Mouse (Mus musculus) cerebral cortex, adult 2 months (tissue): ENCODE measurements around the gene Adgrd1.

Experiments used
- WGBS: fragments of 180-500 bp; shearing (Covaris S2); methylation state at CpG from one replicate; pipeline ENCODE4 v1.1.7; 2018; 5-methylcytosine and 5-hydroxymethylcytosine counted together

The Adgrd1 gene

DNA sequence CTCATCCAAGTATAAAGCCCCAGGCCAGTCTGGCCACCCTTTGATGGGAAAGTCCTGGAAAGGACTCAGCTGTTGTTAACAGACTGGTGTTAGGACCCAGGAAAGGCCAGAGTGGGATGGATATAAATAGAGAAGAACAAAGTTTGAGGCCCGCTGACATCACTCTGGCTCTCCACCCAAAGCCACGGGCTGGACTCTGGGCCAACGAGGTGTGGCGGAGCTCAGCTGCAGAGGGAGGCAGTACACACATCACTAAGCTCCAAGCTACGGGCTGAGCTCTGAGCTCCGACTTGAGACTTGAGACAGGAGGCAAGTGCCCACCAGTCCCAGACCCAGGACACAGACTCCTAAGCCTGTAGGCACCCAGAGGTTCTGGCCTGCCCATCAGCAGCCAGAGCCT is at the start of gene Adgrd1:
TSS of gene Adgrd1 (plus strand) at position 240 of the 400 bp plus-strand sequence.
- WGBS = 53% methylated on average over 6 of the region's 6 CpGs

DNA sequence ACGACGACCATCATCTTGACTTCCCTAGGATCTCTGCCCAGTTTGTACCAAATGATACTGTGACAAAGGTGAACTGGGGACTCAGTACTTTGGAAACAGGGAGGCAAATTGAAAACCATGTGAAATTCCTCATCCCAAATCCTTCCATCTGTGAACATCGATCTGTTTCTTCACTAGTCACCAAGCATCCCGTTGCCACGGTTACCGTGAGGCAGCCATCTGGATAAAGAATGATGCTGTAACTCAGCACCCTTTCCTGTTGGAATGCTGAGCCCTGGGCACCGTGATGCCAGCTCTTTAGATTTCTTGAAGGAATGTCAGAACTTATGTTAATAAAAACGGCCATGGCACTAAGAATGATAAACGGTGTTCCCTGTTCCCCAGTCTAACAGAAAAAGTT is 47.2 kb upstream of the Adgrd1 start:
- WGBS = 36% methylated on average over 9 of the region's 9 CpGs

GRCm38 (mm10) chr5:129051910-129052309 is 44.6 kb upstream of the Adgrd1 start:
- 82% methylated on average over 3 of the region's 3 CpGs for WGBS

DNA sequence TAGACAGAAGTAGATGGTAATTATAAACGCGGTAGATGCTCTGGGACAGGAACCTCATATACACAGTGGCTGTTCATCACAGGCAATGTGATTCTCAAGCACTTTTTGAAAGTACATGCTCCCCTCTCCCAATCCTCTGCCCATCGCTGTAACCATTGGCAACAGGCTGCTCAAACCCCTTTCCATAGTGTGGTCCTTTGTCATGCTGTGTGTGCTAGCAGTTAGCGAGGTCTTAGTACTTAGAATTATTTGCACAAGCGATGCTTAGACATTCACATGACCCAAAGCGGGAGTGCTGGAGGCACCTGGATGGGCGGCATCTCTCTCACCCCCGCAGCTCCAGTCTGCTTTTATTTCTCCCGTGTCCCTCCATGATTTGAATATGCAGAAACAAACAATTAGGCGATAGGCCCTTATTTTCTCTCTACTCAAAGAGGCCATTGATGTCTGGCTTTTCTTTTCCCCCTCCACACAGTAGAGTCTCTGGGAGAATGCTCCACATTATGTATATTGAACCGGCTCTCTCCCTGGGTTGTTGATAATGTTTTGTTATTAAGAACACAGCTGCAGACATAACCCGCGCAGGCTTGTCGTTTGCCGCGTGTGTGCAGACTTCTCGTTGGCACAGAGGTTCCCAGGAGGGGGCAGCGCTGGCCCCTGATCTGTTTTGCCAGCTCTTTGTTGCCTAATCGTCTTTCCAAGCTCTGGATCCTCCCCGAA is 43.8 kb upstream of the Adgrd1 start:
- 23% methylated on average over 20 of the region's 20 CpGs for WGBS

- WGBS = 93% methylated on average over 9 of the region's 9 CpGs
These were observed 41.8 kb upstream of the Adgrd1 start for GRCm38 (mm10) chr5:129054675-129055284.

DNA sequence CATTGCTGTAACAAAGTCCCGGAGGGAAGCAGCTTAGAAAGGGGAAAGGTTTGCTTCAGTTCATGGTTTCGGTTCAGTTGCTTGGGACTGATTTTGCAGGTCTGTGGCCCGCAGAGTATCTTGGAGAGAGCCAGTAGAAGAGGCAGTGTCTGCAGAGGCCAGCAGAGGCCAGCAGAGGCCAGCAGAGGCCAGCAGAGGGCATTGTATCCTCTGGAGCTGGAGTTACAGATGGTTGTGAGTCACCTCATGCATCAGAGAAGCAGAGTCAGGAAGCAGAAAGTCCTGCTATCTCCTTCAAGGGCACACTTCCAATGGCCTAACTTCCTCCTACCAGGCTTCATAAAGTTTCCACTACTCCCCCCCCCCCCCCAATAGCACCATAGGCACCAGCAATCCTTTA is 37.4 kb upstream of the Adgrd1 start:
- 87% methylated on average over 3 of the region's 3 CpGs for WGBS

- 18% methylated on average over 13 of the region's 13 CpGs for WGBS
These were observed 35.0 kb upstream of the Adgrd1 start for GRCm38 (mm10) chr5:129061579-129061978.

GRCm38 (mm10) chr5:129063037-129063791 is 33.3 kb upstream of the Adgrd1 start:
- WGBS = 3% methylated on average over 21 of the region's 21 CpGs

GRCm38 (mm10) chr5:129063792-129064087 is 32.8 kb upstream of the Adgrd1 start:
- 40% methylated on average over 8 of the region's 8 CpGs for WGBS

- WGBS = 72% methylated on average over 11 of the region's 11 CpGs
These were observed 32.4 kb upstream of the Adgrd1 start for GRCm38 (mm10) chr5:129064186-129064585.

- 73% methylated on average over 12 of the region's 12 CpGs for WGBS
These were observed 31.2 kb upstream of the Adgrd1 start for GRCm38 (mm10) chr5:129065301-129065700.

GRCm38 (mm10) chr5:129065946-129066345 is 30.6 kb upstream of the Adgrd1 start:
- 67% methylated on average over 9 of the region's 9 CpGs for WGBS

DNA sequence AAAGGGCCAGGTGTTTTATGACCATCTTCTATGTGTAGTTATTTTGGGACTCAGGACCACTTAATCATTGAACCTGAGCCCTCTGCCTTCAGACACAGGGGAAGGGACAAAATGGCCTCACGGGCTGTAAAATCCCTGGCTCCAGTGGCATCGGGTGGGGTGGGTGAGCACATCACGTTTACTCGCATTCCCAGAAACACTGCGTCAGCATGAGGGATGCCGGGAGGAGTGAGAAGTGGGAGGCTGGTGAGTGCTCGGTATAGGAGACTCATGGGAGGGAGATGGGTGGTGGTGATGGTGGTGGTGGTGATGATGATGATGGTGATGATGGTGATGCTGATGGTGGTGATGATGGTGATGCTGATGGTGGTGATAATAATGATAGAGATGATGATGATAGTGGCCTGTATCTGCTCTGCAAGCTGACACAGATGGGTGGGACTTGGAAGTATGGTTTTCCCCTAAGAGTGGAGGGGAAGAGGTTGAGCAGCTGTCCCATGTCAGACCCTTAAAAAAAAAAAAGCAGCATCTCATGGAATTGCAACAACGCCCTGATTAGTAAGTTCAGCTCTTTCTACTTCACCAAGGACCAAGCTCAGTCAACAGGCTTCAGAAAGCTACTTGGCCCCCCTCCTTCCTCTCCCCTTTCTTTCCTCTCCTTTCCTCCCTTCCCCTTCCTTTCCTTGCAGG is 29.9 kb upstream of the Adgrd1 start:
- 70% methylated on average over 8 of the region's 8 CpGs for WGBS

DNA sequence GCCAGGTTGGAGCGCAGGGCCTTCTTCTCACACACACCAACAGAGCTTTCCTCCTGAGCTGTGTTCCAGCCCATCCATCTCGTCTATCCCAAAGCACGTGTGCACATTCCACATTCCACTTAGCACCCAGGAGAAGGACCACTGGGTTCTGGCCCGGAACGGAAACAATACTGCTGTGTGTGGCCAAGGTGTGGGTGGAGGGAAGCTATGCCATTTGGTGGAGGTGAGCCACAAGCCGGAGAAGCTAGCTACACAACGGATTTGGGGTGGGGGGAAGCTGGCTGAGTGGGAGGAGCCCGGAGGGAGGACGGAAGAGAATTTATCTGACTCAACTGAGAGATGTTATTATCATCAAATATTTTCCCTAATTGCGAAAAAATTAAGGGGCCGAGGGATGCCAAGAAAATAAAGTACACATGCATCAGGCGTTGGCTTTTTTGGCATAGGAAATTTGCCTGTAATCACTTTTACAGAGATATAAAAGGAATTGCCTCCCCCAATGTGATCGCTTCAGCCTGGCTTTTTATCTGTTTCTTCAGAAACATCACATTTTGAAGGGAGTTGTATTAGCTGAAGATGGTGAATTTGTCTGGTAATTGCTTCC is 29.2 kb upstream of the Adgrd1 start:
- 49% methylated on average over 13 of the region's 13 CpGs for WGBS

GRCm38 (mm10) chr5:129071761-129072280 is 24.7 kb upstream of the Adgrd1 start:
- 39% methylated on average over 14 of the region's 14 CpGs for WGBS

DNA sequence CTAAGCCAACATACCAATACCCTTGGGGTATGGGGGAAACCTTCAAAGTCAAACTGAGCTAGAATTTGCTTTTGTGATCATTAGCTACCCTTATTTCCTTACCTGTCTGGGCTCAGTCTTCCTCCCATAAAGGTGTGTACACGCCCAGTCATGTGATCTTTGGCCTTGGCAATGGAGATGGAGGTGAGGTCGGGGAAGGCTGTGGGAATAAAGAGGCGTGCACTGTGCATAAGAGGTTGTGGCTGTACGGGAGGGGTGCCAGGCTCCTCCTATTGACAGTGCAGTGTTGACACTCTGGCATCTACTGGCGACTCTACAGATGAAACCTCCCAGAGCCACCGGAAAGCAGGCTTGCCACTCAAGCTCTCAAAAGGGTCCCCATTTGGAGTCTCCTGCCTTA is 23.1 kb upstream of the Adgrd1 start:
- WGBS = 75% methylated on average over 6 of the region's 6 CpGs

- 83% methylated on average over 6 of the region's 6 CpGs for WGBS
These were observed 20.5 kb upstream of the Adgrd1 start for GRCm38 (mm10) chr5:129076098-129076497.

DNA sequence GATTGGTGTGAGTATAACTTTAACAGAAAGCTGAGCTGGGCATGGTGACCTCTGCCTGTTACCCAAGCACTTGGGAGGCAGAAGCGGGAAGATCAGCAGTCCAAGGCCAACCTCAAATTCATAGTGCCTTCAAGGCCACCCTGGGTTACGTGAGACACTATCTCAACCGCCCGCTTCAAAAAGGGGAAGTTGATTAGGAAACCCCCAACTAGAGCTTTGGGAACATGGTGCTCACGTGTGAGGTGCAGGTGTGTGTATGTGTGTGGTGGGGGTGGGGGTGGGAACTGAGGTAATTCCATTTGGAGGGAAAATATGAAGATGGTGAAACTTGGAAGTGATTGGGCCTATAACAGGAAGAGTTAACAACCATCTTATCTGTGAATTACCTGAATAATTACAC is 19.3 kb upstream of the Adgrd1 start:
- WGBS = 82% methylated on average over 5 of the region's 5 CpGs

DNA sequence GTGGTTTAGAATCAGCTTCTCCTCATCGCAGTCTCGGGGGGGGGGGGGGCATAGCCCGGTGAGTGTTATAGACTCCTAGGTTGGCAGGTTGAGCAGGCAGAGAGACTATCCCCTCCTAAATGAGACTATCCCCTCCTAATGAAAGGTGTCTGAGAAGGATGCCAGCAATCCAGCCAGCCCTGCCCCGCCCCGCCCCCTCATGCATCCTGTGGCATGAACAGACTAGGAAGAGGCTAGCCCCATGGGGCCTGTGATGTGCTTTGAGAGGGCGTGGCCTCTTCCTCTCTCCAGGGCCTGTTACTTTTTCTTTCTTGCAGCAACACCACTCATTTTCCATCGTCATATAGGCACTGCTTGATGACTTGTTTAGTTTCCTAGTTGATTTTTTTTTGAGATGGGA is 15.0 kb upstream of the Adgrd1 start:
- WGBS = 80% methylated on average over 7 of the region's 7 CpGs

- 86% methylated on average over 10 of the region's 10 CpGs for WGBS
These were observed 11.4 kb upstream of the Adgrd1 start for GRCm38 (mm10) chr5:129085153-129085552.

DNA sequence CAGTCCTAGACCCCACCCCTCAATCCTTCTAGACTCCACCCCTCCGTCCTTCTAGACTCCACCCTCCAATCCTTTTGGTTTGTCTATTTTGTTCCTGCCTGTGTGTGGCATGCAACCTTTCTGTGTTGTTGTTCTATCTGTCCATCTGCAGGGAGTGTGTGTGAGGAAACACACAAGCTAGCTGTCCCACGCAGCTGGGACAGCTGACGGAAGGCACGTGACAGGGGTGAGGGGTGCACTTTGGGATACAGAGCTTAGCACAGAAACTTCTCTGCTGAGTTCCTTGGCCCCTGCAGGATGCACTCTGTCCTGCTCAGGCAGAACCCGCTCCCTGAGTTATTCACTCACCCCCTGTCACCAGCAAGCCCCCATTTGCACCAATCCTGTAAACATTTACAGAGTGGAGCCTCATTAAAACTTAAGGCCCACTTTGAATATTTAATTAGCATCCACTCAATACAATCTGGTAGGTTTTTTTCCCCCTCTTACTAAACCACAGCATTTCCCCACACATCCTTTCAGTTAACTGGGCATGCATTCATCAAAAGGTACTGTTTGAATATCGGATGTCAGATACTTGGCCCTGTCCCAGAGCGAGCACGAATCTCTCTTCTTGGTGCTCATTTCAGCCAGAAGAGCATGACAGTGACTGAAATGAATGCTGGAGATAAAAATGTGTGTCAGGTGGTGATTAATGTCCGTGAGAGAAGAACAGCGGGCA is 4.0 kb upstream of the Adgrd1 start:
- 53% methylated on average over 10 of the region's 10 CpGs for WGBS
